Mouse (Mus musculus) brain, embryonic 18.5 days (tissue): ENCODE results near the gene Axin2.
A peak's percentile ranks its signal among the peaks of the same experiment; 100 is the strongest.

Source experiments
- DNase-seq: peaks from one replicate; pipeline ENCODE4 v3.0.0-alpha.2; 2012; ENCODE audit warnings: low read depth, low spot score

Axin2 gene

DNA sequence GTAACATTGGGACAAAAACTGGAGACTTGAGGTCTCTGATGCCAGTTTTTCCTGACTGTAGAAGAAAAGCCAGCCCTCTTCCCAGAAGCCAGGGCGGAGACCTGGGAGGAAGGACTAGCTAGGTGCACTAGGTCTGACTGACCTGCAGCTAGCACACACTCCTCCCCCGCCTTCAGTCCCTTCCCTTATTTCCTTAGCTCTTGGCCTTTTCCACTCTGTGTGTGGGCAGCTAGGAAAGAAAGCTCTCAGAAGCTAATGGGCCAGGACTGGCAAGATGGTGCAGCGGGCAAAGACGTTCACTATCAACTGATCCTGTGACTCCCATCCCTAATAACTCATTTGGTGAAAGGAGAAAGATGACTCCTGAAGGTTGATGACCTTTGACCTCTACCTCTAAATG lies 17.8 kb upstream of the Axin2 start:
- no peak for DNase-seq

- no peak for DNase-seq
These were observed 13.4 kb upstream of the Axin2 start for GRCm38 (mm10) chr11:108906590-108907254.

DNA sequence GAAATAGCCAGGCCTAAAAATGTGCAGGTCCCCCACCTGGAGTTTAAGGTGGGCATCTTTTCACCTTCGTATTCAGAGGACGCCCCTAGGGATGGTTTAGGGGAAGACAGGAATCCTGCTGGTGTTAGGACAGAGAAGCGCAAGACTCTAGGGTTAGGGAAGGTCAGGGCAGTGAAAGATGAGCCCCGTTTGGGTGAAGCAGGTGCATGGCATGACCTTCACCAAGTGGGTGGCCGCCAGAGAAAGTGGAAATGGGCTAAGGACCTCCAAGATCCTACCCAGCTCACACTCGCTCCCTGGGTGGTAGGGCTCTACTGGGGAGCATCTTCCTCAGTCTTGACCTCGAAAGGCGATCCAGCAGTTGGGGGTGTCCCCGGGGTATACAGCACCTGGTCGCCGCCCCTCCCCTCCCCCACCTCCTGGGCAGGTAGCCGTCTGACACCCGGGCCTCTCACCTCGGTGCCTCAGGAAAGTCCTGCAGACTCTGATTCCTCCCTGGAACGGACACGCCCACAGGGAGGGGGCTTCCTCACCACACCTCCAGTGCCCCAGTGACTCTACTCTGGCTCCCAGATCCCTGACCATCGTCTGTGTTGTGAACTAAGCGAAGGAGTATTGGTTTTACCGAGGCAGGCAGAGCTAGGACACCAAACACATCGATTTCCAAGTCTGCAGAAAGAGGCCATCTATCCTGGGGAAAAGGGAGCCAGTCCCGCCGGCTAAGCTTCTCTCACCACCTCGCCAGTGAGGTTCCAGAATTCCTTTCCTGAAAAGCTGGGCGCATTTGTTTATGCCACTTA lies 10.6 kb upstream of the Axin2 start:
- no peak for DNase-seq

DNA sequence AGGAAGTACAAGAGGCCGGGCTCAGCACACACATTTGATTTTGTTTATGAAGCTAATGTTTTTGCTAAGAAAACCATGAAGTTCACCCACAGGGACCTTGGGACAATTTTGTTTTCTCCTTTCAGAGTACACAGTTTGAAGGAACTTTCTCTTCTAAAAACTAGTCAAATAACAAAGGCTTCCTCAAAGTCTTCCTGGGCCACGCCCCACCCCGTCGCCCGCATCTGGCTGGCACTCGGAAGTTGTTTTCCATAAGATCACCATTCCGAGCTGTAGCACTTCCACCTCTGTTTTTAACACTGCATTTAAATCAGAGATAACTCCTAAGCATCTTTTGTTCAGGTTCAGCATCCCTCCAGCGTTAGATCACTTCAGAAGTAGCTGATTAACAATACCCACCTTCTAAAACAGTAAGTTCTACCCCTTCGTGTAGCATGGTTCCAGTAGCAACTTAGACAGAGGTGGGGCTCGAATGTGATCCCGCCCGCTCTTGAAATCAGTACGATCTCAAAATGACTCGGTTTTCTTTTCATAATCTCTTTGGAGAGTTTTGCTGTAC lies 9.7 kb upstream of the Axin2 start:
- DNase-seq: no peak

- DNase-seq: no peak
These were observed 9.2 kb upstream of the Axin2 start for GRCm38 (mm10) chr11:108910903-108911302.

DNA sequence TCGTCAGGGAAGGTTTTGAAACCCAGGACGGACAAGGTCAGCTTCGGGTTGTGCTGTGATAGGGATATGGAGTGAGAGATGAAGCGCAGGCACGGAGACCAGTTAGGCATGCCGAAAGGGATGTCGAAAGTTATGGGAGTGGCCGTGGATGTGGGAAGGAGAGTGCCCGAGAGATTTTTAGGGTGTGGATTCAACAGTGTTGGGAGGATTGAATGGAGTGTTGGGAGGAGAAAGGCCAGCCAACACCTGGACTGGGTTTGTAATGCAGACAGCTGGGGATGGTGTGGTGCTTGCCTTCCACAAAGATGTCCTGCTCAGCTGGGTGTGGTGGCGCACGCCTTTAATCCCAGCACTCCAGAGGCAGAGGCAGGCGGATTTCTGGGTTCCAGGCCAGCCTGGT lies 8.0 kb upstream of the Axin2 start:
- DNase-seq: no peak

GRCm38 (mm10) chr11:108917422-108918324 lies 2.5 kb upstream of the Axin2 start:
- no peak for DNase-seq

DNA sequence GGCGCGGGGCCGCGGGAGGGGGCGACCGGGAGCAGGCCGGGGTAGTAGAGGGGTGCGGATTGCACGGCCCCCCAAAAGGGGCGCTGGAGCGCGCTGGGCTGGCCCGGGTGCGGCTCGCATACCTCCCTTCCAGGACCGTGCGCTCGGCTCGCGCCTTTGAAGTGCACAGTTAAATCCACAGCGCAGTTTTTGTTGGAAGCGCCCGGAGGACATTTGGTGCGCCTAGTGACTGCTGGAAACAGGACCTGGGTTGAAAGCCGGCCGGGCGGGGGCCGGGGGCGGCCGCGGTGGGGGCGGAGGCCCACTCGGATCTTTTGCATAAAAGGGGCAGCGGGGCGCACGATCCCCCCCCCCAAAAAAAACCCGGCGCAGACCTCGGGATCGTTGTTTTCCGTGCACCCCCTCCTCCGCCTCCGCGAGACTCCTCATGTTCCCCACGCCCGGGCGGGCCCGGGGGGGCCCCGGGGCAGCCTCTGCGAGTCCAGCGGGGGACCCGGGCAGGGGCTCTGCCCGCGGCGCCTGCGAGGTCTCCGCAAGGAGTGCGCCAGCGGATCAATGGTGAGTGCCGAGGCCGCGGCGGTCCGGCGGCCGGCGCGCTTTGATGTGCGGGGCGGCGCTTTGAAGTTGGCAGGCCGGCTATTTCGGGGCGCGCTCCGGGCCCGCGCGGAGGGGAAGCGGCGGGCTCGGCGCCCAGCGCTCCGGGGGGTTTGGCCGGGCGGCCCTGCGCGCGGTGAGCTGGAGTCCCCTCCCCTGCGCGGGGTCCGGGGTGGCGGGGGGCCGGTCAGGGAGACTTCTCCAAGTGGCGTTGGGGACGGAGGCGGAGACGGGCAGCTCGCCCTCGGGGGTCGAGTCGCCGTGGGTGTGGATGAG lies 722 bp downstream of the Axin2 start:
- DNase-seq: peak; percentile 75

GRCm38 (mm10) chr11:108921506-108922455 lies 1.6 kb downstream of the Axin2 start:
- DNase-seq: no peak

DNA sequence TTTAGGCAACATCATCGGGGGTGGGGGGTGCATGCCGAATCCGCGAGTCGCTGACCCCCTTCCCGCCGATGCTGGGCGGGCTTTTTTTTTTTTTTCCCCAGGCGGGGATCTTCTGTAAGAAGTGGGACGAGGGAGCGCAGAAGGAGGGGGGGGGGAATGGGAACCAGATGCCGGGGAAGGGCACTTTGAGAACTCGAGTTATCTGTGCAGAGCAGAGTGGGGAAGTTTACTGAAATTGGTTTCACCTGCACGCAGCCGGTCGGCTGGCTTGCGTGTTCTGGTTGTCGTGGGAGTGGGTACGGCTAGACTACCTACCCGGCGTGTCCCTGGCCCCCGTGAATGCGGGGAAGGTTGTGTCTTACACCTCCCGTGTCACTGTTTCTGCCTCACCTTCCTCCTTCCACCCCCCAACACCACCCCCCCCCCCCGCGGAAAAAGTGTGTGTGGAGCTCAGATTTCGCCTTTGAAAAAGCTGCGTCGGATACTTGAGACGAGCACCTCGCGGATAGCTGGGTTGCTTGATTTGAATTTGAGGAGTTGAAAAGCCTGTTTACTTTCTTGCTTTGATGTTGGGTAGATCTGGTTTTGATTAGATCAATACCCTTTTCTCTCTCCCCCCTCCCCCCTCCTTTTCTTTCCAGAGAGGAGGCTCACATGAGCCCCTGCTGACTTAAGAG lies 2.5 kb downstream of the Axin2 start:
- no peak for DNase-seq

DNA sequence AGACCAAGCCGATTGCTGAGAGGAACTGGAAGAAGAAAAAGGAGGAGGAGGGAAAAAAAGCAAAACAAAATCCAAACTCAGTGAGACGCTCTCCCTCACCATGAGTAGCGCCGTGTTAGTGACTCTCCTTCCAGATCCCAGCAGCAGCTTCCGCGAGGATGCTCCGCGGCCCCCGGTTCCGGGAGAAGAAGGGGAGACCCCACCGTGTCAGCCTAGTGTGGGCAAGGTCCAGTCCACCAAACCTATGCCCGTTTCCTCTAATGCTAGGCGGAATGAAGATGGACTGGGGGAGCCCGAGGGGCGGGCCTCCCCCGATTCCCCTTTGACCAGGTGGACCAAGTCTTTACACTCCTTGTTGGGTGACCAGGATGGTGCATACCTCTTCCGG lies 3.0 kb downstream of the Axin2 start:
- no peak for DNase-seq

GRCm38 (mm10) chr11:108923781-108924180 lies 3.6 kb downstream of the Axin2 start:
- no peak for DNase-seq

GRCm38 (mm10) chr11:108924346-108924745 lies 4.2 kb downstream of the Axin2 start:
- DNase-seq: no peak

GRCm38 (mm10) chr11:108925202-108925601 lies 5.1 kb downstream of the Axin2 start:
- no peak for DNase-seq

DNA sequence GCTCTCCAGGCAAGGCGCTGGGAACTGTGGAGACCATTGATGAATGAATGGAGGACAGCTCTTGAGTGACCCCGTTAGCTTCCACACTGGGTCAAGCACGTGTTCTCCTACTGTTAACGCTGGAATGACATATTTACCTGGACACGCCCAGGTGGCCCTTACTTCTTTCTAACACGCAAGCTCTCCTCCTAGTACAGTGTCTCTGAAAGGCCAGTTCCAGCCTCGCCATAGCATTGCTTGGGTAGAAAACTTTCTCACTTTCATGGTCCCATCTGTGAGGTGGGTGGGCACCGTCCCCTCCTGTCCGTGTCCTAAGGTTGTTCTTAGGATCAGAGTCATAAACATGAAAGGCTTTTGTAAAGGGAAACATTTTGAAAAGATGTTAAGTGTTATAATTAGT lies 5.7 kb downstream of the Axin2 start:
- no peak for DNase-seq

DNA sequence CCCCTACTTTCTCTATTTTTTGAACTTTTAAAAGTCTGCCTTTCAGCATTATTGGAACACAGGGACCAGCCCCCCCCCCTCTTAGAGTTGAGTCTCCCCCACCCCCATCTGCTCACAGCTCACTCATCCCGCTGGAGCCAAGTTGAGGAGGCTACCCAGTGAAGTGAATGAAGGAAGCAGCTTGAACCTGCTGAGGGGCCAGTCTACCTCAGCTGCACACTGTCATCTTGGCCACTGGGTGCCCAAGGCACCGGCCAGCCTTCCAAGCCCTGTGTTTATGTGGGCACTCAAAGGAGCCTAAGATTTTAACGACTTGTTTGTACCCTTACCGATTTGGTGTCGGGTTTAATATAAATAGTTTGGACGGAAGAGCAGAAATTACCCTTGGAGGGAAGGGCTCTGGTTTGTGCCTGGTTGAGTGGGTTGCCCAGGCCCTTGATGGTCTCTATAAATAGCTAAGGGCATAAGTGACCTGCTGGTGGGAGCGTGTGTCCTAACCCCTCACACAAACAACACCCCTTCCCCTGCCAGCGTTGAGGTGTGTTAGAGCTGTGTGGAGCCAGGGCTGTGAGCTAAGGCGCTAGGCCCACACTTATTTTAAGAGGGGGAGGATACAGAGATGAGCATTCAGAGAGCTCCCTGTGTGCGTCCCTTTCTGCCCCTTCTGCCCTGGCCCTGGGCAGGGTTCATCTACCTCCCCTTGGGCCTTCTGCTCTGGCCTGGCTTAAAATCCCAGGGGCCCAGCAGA lies 6.4 kb downstream of the Axin2 start:
- no peak for DNase-seq

DNA sequence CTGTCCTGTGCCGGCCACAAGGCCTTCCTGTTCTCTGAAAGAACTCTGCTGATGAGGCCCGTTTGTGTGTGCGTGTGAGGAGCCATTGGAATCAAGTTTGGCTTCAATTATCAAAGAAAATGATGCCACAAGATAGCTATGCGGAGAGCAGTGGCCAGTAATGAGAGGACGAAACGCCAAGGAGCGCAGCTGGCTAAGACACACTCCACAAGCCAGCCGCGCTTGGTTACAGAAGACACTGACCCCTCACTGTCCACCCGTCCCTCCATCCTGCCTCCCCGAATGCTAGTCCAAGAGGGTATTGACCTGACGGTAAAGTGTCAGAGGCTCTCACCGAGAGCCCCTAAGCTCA lies 6.9 kb downstream of the Axin2 start:
- no peak for DNase-seq

- no peak for DNase-seq
These were observed 7.9 kb downstream of the Axin2 start for GRCm38 (mm10) chr11:108928096-108928495.

- no peak for DNase-seq
These were observed 8.6 kb downstream of the Axin2 start for GRCm38 (mm10) chr11:108928752-108929151.
